Mouse (Mus musculus) heart, embryonic 11.5 days (tissue): ENCODE measurements around the gene Tyms. TPM values are rescaled to one million over a fixed set of nuclear protein-coding genes. Genes with fewer than 3 reads are reported as not detected.

ENCODE experiments used
- ATAC-seq: fragments of 200-750 bp; cut with Nextera tagmentation; replicated peaks from 2 replicates; pipeline ENCODE4 v1.8.0; 2017; ENCODE audit warnings: moderate library complexity; ENCODE audit not compliant: insufficient number of reproducible peaks, low FRiP score, low TSS enrichment
- H3K27ac ChIP-seq: fragments of 300-500 bp; sonication (generic); 2 replicates; pipeline ENCODE4 v1.5.1; 2014; ENCODE audit warnings: mild to moderate bottlenecking, low read depth, low read length
- H3K27me3 ChIP-seq: fragments of 300-500 bp; sonication (generic); 2 replicates; pipeline ENCODE4 v1.6.1; 2014; ENCODE audit warnings: mild to moderate bottlenecking, low read length, mixed read lengths; ENCODE audit not compliant: control insufficient read depth, insufficient read depth
- H3K36me3 ChIP-seq: fragments of 300-500 bp; sonication (generic); 2 replicates; pipeline ENCODE4 v1.6.1; 2014; ENCODE audit warnings: mild to moderate bottlenecking, low read length, moderate library complexity, mixed read lengths; ENCODE audit not compliant: control insufficient read depth, insufficient read depth
- H3K4me1 ChIP-seq: fragments of 300-500 bp; sonication (generic); 2 replicates; pipeline ENCODE4 v1.6.1; 2014; ENCODE audit warnings: low read length; ENCODE audit not compliant: control insufficient read depth, insufficient read depth
- H3K4me2 ChIP-seq: fragments of 300-500 bp; sonication (generic); 2 replicates; pipeline ENCODE4 v1.6.1; 2014; ENCODE audit warnings: mild to moderate bottlenecking, moderate library complexity
- H3K4me3 ChIP-seq: fragments of 300-500 bp; sonication (generic); 2 replicates; pipeline ENCODE4 v1.5.1; 2014; ENCODE audit warnings: low read depth, low read length
- H3K9ac ChIP-seq: fragments of 300-500 bp; sonication (generic); 2 replicates; pipeline ENCODE4 v1.6.1; 2014; ENCODE audit warnings: mild to moderate bottlenecking, low read depth, low read length, moderate library complexity
- H3K9me3 ChIP-seq: fragments of 300-500 bp; sonication (generic); replicated peaks from 2 replicates; pipeline ENCODE4 v1.6.1; 2016; ENCODE audit warnings: low read length; ENCODE audit not compliant: control insufficient read depth
- WGBS: fragments of 180-500 bp; shearing (Covaris S2); extraction: QIAGEN DNeasy Blood & Tissue Kit; methylation state at CpG from one replicate; pipeline ENCODE4 v1.1.7; 2014; ENCODE audit not compliant: insufficient replicate concordance; 5-methylcytosine and 5-hydroxymethylcytosine counted together
- polyA plus RNA-seq: library from polyadenylated mRNA; unstranded; fragments of >200 nt; fragmentation: Nextera tagmentation; extraction: Ambion mirVana; gene quantifications from 2 replicates; pipeline ENCODE4 v1.2.1, GENCODE M21; 2014

Gene Tyms
- polyA plus RNA-seq, 1 experiment from 2014 or later, result 173 TPM

GRCm38 (mm10) chr5:30014580-30014979, 58.8 kb downstream of the Tyms start:
- no peaks in the 10 kb centered on the region for H3K4me1 ChIP-seq
- H3K36me3 ChIP-seq, result no peaks in the 10 kb centered on the region
- no peaks in the 10 kb centered on the region for H3K27me3 ChIP-seq
- no peak overlapping the region for H3K4me3 ChIP-seq
- no peak overlapping the region for H3K27ac ChIP-seq
- no peaks in the 10 kb centered on the region for H3K9me3 ChIP-seq
- no peak overlapping the region for H3K4me2 ChIP-seq
- 55% methylated on average over 2 of the region's 2 CpGs for WGBS
- ATAC-seq, result no peak
- H3K9ac ChIP-seq, result no peak overlapping the region

GRCm38 (mm10) chr5:30012726-30013503, 60.5 kb downstream of the Tyms start, which contains the start of gene Il6:
Il6 (plus strand) TSS chr5:30013114.
- Histone ChIP-seq H3K4me1 (no peaks in the 10 kb centered on the region), H3K9ac (no peak within 1 kb of the TSS), H3K4me3 (no peak within 1 kb of the TSS), H3K27ac (no peak within 1 kb of the TSS), H3K36me3 (no peaks in the 10 kb centered on the region), H3K27me3 (no peaks in the 10 kb centered on the region), H3K4me2 (peak within 1 kb of the TSS; percentile 19), H3K9me3 (no peaks in the 10 kb centered on the region)
- WGBS, result 53% methylated on average over 16 of the region's 16 CpGs
- no peak for ATAC-seq

Other genes with a start within 250 kb of the Tyms start
- gene Il6, start 60.5 kb downstream of the Tyms start, polyA plus RNA-seq, result 0.14 TPM in 1 of 2 replicates, not detected in the other
- 0.21 and 0.23 TPM in 2 replicates for gene Garem2, start 31.5 kb upstream of the Tyms start, polyA plus RNA-seq
- gene 3110082J24Rik, start 32.5 kb upstream of the Tyms start, polyA plus RNA-seq, result not detected in 2 replicates
- gene Hadha, start 81.5 kb upstream of the Tyms start, polyA plus RNA-seq, result 129 and 172 TPM in 2 replicates
- 268 and 306 TPM in 2 replicates for gene Hadhb, start 81.6 kb upstream of the Tyms start, polyA plus RNA-seq
- 0.24 and 0.62 TPM in 2 replicates for gene Adgrf3, start 132.1 kb upstream of the Tyms start, polyA plus RNA-seq
- gene Selenoi, start 159.0 kb upstream of the Tyms start, polyA plus RNA-seq, result 22.9 and 24.9 TPM in 2 replicates
- gene Drc1, start 207.8 kb upstream of the Tyms start, polyA plus RNA-seq, result 0.36 TPM in 1 of 2 replicates, not detected in the other